Mouse (Mus musculus) A20 (cell line): ENCODE measurements at regions not wholly inside any gene's neighbourhood (a gene's known extent, or its start where the extent isn't known, plus 50 kb on each side); places are given as distances from the start of the nearest gene placed in this dataset.

Source experiments
- DNase-seq: peaks from one replicate; pipeline ENCODE4 v3.0.0-alpha.2; 2011; ENCODE audit warnings: low read depth, low spot score

DNA sequence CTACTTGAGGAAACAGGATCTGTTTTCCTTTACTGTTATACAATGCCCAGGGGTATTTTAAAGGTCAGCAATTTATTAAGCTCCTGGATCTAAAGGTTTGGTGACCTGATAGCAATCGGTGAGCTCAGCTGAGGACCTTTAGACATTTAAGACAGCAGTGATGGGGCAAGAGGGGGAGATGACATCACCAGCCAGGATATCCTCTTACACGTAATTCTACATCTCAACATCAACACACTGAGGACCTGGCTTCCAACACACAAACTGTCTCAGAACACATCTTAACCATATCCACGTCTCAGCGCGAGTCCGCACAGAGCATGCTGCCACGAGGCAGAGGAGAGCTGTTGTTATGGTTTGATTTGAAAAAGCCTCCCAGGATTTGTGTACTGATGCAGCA lies 69.2 kb downstream of the Nhlrc3 start:
- DNase-seq = no peak

DNA sequence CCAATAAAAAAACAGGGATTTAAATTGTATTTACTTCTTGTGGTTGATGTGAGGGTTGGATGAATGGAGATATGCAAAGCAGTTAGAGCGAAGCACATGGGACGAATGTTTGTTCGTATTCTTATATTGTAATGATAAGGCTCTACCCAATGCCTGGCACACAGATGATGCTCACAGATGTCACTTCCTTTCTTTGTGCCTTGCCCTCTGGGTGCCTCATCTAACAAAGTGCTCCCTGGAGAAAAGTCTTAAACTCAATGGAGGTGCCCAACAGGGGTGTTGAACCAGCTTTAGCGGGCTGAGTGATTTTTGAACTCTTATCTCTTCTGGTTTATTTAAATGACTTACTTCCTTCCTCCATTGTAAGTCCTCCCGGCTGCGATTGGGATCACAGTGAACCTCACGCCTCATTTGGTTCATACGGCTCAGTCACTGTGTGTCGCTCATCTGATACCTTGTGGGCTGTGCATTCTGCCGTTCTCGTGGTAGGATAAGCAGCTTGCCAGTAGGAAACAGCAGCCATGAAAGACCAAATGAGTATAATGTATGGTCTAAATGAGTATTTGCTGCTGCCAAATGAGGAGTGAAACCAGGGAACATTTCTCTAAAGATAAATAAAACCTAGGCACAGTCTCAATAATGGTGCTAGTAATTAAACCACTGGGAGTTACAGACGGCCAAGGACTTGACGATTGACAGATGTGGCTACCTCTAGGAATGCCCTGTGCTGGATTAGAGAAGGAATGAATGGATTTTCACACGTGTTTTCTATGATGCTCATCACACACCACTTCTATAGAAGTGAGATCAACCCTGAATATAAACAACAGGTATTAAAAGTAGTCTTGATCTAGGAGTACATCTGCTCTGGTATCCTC lies 81.2 kb downstream of the Nhlrc3 start:
- DNase-seq = no peak

DNA sequence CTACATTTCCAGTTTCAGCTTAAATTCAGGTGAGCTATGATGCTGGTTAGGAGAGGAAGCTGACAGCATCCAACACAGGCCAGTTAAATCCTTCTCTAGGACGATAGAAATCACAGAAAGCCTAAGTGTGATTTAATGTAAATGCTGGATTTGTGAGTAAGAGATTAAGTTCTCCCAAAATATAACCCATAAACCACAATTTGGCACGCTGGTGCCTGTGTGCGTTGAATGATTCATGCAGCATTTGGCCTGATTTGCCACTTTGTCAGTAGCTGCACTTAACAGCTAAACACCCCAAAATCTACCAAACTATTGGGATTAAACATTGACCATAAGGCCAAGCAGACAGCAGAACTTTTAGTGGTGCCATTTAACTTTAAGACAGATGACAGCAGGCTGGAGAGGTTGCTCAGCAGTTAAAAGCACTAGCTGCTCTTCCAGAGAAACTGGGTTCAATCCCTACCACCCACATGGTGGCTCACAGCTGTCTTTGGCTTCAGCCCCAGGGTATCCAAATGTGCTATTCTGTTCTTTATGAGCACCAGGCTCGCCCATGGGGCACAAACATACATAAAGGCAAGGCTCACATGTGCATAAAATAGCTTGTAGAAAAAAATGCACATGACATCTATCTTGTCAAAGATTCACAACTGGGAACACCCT lies 83.5 kb downstream of the Nhlrc3 start:
- no peak for DNase-seq

DNA sequence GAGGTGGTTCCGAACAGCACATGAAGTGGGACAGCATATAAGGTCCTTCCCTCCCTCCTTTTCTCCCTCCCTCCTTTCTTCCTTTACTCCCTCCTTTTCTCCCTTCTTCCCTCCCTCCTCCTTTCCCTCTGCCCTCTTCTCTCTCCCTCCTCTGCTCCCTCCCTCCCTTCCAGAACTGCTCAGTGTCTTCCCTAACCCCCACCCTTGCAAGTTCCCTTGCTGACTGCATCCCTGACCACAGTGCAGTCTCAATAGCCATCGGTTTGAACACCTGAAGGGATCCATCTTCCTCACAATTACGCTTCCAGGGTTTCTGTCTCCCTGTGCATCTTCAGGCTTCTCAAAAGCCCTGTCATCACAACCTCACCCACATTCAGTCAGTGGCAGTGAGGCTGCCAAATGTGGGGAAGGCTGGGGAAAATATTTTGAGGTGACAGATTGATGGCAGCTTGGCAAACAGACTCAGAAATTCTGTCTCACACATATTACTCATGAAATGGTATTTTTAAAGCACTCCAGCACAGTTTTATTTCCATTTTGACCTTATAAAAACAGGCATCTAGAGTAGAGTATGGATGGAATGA lies 86.2 kb downstream of the Nhlrc3 start:
- no peak for DNase-seq

DNA sequence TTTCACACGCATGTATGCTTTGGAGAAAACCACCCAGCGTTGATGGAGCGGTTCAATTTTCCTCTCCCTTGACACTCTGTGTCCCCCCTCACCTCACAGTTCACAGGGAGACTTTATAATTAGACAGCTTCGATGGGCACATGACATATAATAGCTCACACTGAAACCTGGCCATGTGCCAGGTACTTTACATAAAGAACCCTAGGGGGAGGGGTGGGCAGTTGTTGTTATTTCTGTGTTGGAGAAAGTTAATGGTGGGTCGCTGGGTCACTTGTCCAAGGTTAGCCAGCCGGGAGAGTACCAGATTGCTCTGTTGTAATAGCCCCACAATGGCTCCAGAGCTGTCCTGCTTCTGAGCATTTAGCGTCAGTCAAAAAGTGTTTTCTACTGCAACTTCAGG lies 90.2 kb downstream of the Nhlrc3 start:
- peak; percentile 46 for DNase-seq

DNA sequence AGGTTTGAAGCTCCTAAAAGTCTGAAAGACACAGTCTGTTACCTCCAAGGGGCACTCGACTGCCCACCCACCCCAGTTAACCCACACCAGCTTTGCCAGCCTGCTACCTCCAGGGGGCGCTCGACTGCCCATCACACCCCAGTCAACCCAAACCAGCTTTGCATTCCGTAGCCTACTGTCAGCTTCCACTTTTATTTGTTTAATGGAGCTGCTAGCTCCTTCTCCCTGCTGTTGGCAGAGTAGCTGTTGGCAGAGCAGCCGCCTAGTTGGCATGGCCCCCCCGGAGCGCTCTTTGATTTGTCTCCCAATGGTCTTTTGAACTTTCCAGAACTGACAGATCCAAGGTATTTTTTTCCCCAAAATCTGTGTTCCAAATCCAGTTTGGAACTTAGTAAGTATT lies 91.2 kb downstream of the Nhlrc3 start:
- DNase-seq = peak; percentile 66

DNA sequence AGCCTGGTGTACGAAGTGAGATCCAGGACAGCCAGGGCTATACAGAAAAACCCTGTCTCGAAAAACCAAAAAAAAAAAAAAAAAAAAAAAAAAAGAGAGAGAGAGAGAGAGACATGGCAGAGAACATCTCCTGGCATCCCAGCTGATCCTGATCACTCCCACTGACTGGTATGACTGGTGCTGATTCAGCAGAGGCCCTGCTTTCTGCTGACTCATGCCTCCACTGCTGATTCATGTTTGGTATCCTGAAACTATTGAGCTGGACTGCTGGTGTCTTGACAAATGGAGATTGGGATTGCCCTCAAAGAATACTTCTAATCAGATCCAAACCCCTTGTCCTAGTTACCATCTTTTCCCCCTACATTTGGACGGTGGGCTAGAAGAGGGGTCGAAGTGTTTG lies 101.9 kb downstream of the Nhlrc3 start:
- no peak for DNase-seq

DNA sequence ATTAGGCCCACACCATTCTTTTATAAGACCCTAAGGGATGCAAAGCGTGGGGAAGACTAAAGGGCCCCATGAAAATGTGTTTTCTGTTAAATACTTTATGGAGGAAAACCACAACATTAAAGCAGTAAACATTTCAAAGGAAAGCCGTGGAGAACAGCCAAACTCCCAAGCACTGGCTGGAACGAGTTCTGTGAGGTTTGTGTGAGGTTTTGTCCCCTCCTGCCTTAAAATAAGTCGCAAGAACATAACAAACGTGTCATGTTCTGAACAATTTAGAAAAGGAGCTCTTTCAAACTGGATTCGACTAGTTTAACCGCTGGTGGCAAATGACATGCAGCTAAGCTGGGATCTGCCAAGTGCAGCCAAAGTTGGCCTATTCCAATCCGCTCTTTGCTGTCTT lies 109.4 kb downstream of the Nhlrc3 start:
- DNase-seq = no peak

DNA sequence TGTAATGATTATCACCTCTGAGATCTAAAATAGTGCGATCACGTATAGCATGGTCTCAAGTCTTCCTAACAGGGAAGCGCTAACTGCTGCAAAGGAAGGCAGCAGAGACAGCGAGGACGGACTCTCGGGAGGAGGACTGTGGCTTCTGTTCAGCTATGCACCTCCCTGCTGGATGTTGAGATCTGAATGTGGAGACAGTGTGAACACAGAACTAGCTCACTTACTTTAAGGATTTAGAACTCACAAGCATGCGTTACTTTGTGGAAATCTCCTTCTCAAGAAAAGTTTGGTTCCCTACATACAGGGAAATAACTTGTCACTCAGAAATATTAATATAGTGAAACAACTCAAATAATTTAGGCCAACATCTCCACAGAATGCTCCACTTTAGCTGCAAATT lies 109.8 kb downstream of the Nhlrc3 start:
- DNase-seq = no peak

DNA sequence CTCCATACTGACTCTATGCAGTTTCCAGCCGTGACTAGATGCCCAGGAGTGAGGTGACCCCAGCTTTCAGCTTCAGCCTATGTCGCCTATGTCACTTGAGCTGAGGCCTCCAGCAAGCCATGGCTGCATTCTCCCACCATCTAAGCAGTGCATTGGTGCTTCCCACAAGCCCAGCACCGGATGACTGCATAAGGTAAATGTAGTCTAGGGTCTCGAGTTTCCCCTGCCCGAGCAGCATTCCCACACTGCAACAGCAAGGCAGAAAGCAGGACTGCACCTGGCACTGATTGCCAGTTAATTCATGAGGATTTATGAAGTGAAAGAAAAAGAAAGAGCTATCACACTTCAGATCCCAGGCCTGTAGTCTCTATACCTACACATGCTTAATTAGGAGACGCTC lies 119.5 kb downstream of the Nhlrc3 start:
- no peak for DNase-seq

DNA sequence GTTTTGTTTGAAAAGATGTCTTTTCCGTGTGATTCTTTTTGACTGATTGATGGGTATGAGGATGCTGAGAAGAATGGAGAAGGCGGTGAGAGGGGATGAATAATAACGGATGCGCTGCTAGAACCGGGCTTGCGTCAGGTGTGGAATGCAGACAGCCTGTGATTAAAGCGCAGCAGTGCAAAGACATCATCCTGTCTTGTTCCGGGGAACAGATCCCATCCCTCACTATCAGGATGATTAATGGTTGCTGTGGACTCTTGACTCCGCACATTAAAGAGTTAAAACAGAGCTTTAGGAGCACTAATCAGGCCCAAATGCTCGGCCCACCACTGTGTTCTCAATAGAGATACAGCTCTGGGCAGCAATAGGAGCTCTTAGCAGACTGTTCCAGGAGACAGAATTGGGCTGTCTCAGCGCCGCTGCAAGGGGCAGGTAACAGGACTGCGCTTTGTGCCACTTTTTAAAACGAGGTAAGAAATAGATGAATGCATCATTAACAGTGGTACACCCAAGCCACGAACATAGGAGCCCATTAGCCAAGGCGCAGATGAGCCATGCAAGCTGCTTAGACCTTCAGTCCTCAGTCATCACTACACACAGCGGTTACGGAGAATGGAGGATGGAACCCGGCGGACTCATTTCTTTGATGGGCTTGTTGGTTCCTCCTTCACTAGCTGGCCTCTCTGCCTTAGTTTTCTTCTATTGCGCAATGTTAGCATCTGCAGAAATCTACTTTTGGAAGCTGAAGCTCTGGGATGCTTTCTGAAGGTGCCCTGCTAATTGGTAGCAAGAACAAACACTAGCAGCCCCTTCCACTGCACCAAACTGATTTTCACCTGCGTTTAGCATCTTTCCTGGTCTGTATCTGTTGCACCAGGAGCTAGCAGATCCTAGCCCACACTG lies 121.6 kb downstream of the Nhlrc3 start:
- no peak for DNase-seq

DNA sequence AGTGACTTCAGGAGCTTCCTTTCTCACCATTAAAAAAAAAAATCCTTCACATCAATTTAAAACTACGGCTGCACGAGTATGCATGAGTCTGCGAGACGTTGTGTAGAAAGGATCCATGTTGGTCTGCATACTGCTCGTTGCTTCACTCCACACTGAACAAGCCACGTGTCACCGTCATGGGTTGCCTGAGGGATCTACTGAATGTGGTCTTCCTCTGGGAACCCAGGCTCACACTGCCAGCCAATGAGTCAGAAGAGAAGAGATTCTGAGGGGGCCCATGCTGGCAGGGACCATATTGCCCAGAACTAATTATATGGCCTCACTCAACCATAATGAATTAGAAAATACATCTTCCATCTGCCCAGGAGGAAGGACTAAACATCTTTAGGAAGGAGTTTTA lies 124.6 kb downstream of the Nhlrc3 start:
- DNase-seq = no peak

DNA sequence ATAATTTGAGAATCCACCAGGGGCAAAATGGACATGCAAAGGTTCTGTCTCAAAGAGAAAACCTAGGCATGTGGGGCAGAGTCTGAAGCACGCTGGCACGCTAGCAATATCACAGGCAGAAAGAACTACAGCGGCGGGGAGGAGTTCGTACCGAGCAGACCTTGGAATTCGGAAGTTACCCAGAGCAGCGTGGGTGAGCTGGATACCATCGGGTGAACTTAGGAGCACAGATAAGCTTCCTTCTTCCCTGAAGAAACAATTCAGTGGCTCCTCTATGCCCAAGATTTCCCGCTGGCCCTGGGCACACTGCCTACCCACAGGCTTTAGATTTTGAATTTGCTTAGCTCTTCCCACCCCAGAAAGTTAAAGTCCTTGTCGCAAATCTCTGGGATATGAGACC lies 129.1 kb downstream of the Nhlrc3 start:
- DNase-seq = no peak

DNA sequence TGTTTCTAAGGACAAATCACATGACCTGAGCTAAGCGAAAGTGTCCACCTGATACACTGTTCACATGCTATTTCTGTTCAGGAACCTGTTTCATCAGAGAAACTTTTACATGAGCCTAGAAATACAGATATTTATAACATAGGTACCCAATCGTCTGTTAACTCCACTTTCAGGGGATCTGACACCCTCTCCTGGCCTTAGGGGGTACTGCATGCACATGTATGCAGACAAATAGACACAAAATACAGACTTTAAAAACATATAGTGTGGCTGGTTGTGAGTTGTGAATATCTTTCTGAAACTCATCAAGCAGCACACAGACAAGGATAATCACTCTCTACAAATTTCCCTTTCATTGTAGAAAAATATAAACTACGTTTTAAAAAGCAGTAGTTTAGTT lies 133.6 kb downstream of the Nhlrc3 start:
- no peak for DNase-seq

DNA sequence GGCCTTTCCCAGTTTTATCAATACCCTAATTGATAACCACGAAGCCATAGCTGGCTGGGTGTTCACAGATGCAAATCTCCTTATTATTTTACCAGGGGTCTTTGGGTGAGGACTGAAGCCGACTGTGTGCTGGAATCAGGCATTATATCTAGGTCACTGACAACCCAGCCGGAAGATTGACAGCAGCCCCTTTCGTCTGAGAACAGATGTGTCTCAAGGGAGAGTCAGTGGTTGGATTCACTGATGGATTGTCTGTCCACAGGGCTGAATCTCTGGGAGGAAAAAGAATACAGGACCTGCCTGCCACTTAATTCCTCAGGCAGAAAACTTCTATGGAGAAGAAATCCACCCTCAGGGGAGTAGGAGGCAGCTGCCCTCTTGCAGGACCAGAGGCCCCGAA lies 135.7 kb downstream of the Nhlrc3 start:
- no peak for DNase-seq

DNA sequence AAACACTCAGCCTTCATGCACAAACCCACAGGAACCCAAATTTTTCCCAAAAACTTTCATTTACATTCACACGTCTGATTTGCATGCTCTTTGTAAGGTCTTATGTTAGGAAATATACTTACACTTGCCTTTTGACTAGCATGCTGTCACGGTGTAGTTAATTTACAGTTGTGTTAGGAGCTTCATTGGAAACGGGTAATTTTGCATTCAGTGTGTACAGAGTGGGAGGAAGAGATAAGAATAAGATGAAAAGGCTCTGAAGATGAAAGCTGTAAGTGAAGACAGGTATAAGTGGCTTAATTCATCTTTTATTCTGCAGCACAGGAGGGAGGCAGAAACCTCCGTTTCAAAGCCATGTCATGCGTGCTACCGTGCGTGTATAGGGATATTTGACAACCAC lies 136.2 kb downstream of the Nhlrc3 start:
- no peak for DNase-seq

DNA sequence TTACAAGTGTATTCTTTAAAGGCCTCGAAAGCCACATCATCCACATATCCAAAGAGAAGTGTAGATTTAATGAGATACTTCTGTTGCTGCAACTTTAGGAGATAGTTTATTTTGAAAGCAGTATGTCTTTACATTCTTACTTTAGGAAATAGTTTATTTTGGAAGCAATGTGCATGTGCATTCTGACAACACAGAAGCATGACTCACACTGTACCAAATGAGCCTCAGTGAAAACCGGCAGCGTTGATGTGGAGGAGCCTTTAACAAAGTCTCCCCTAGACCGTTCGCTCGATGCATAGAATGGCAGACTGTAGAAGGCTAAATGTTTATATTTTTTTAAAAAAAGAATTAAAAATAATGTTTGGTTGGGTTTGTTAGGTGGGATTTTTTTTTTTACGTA lies 138.1 kb downstream of the Nhlrc3 start:
- DNase-seq = no peak

DNA sequence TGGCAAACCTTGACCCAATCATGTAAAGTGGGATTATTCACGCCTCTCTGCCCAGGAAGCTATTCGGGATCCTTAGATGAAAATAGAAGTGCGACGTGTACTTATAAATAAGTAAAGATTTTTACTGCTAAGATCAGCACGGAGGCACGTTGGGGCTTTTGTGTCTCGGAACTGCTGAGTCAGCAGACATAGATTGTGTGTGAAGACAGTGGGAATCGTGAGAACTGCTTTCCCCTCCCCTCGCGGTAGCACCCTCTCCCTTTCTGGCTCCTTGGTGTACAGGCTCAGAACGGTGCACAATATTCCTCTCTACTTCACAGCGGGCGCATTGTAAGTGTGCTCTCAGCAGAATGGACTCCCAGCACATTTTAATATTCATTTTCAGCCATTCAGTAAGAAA lies 138.7 kb downstream of the Nhlrc3 start:
- DNase-seq = no peak

DNA sequence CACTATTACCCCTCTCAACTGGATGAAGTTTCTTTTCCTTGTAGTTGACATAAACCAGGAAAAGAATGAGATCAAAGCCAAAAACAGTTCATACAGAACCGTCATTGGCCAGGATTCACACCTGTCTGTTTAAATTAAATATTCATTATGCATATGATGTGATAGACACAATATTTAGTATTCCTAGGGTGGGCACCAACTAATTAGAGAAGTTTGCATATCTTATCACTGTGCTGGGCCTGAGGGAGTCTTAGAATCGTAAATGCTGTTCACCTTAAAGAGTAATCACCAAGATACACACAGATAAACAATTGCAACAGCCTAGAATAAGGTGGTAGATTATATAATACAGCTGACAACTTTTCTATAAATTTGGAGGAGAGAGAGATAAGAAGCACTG lies 147.7 kb downstream of the Nhlrc3 start:
- DNase-seq = no peak
